Comparison of ENCODE assay signal across 13 mouse cellular contexts in the genomic region with DNA sequence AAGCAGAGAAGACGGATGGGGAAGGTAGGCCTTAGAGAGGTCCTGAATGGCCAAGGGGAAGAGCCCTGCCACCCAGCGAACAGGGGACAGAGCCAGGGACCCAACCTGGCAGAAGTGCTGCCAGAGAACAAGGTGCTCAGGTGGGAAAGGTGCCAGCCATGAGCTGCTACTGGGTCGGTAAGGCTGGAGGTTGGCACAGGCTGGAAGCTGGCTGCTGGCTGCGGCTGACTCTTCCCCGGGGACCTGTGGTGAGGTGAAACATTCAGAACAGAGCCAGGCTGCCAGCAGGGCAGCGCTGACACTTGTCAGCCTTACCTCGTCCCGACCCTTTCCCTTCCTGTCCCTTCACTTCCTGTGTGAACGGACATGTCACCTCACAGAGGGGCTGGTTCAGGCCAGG.
DNase-seq lines count a peak whose midpoint lies in the region; ATAC-seq and TF ChIP-seq lines count a peak whose summit lies in the region.
"Had no signal": no experiment of that assay in that cellular context is flagged by ENCODE, and none has a peak within 500 bp of the region (broad histone marks: within the 10 kb centered on the region; RNA-seq: fewer than 3 reads in every experiment).

No protein-coding gene starts in this region.

- H3K4me1 ChIP-seq in lung, embryonic 14.5 days (ENCODE audit: insufficient read depth), result peaks cover 20% of the 10 kb centered on the region
- peaks cover 48% of the 10 kb centered on the region for H3K4me1 ChIP-seq in lung, adult 2 months (ENCODE audit: control insufficient read depth, insufficient read depth, low read length)
- H3K4me1 ChIP-seq in heart, embryonic 12.5 days (replicated peaks), result peaks cover 97% of the 10 kb centered on the region
- peaks cover 87% of the 10 kb centered on the region for H3K4me1 ChIP-seq in limb, embryonic 10.5 days

- TF ChIP-seq CTCF in gastrocnemius, adult 2 months (IDR thresholded peaks at IDR 0.05), result no peak
- no peak for TF ChIP-seq CTCF in lung, embryonic 14.5 days (IDR thresholded peaks at IDR 0.05; ENCODE audit: low read depth)
- no peak for TF ChIP-seq CTCF in lung, adult 2 months (IDR thresholded peaks at IDR 0.05; ENCODE audit: insufficient read depth, low read length)

- H3K4me2 ChIP-seq in lung, embryonic 14.5 days, result no peak overlapping the region
- no peak overlapping the region for H3K4me2 ChIP-seq in heart, embryonic 12.5 days
- H3K4me2 ChIP-seq: midbrain, embryonic 12.5 days had no signal

- WGBS in lung, embryonic 14.5 days, result 32% methylated on average over 9 of the region's 9 CpGs
- WGBS in lung, adult 2 months, result 34% methylated on average over 9 of the region's 9 CpGs
- 33% methylated on average over 9 of the region's 9 CpGs for WGBS in heart, embryonic 12.5 days
- 65% methylated on average over 9 of the region's 9 CpGs for WGBS in limb, embryonic 10.5 days

- H3K27me3 ChIP-seq in lung, embryonic 14.5 days (ENCODE audit: insufficient read depth, low read length), result no peaks in the 10 kb centered on the region
- H3K27me3 ChIP-seq in heart, embryonic 12.5 days (replicated peaks), result no peaks in the 10 kb centered on the region
- peaks cover 64% of the 10 kb centered on the region for H3K27me3 ChIP-seq in limb, embryonic 10.5 days (ENCODE audit: low read depth, poor library complexity, severe bottlenecking)

- DNase-seq in gastrocnemius, adult 2 months, result peak; percentile 63
- no peak for DNase-seq in gastrocnemius, postnatal 14 days
- DNase-seq in lung, embryonic 14.5 days, result no peak
- no peak for DNase-seq in lung, adult 2 months
- no peak for DNase-seq in limb, embryonic 10.5 days (ENCODE audit: low spot score)
- no peak for DNase-seq in right cerebral cortex, adult 2 months (ENCODE audit: low spot score in 2 of 2)
- DNase-seq: cerebellum, adult 2 months; gastrocnemius, postnatal 10 days; right cerebral cortex, postnatal 25 days had no signal

- H3K36me3 ChIP-seq in lung, embryonic 14.5 days (ENCODE audit: insufficient read depth), result no peaks in the 10 kb centered on the region
- H3K36me3 ChIP-seq in heart, embryonic 12.5 days, result peaks cover 9% of the 10 kb centered on the region
- no peaks in the 10 kb centered on the region for H3K36me3 ChIP-seq in limb, embryonic 10.5 days
- H3K36me3 ChIP-seq: midbrain, embryonic 12.5 days had no signal

- peak overlapping the region; percentile 31; the same call in 1 of the 2 replicates for H3K27ac ChIP-seq in gastrocnemius, adult 2 months
- H3K27ac ChIP-seq in lung, embryonic 14.5 days (ENCODE audit: low read depth), result peak overlapping the region; percentile 24; the same call in 1 of the 2 replicates
- peak overlapping the region; percentile 98 for H3K27ac ChIP-seq in heart, embryonic 12.5 days (ENCODE audit: poor library complexity, severe bottlenecking)
- H3K27ac ChIP-seq in limb, embryonic 10.5 days, result 0 out of 2 replicates have a peak overlapping the region, but pooled peaks have one; percentile 42
- H3K27ac ChIP-seq: embryonic facial prominence, embryonic 10.5 days; midbrain, embryonic 12.5 days had no signal

- no peak for TF ChIP-seq POLR2A in lung, adult 2 months (IDR thresholded peaks at IDR 0.05; ENCODE audit: borderline replicate concordance, extremely low read depth, low read depth, low read length)

- no peak for ATAC-seq in lung, embryonic 14.5 days (ENCODE audit: insufficient read depth)
- no peak for ATAC-seq in heart, embryonic 12.5 days (ENCODE audit: insufficient number of reproducible peaks, low FRiP score)
- no peak for ATAC-seq in megakaryocyte, adult 5-6 weeks (ENCODE audit: poor library complexity, severe bottlenecking)

- H3K4me3 ChIP-seq in gastrocnemius, adult 2 months, result peak overlapping the region; percentile 28
- H3K4me3 ChIP-seq in lung, embryonic 14.5 days (ENCODE audit: low read depth, low read length), result no peak overlapping the region
- H3K4me3 ChIP-seq in lung, adult 2 months (replicated peaks; ENCODE audit: extremely low read depth, low read depth, low read length), result no peak overlapping the region
- H3K4me3 ChIP-seq in heart, embryonic 12.5 days, result no peak overlapping the region
- H3K4me3 ChIP-seq in limb, embryonic 10.5 days, result no peak overlapping the region
- H3K4me3 ChIP-seq: embryonic facial prominence, embryonic 10.5 days; midbrain, embryonic 12.5 days had no signal

- intact Hi-C loops in gastrocnemius, adult 2 months (cut with DNase I), result no loop called here
- intact Hi-C loops in gastrocnemius, postnatal 14 days (cut with DNase I; ENCODE audit: low total_unique reads), result no loop called here

- H3K9ac ChIP-seq in lung, embryonic 14.5 days, result no peak overlapping the region
- H3K9ac ChIP-seq in heart, embryonic 12.5 days, result peak overlapping the region; percentile 33

- H3K9me3 ChIP-seq in lung, embryonic 14.5 days (ENCODE audit: low read depth, low read length), result no peaks in the 10 kb centered on the region
- H3K9me3 ChIP-seq in heart, embryonic 12.5 days (replicated peaks), result no peaks in the 10 kb centered on the region
- H3K9me3 ChIP-seq in limb, embryonic 10.5 days (replicated peaks), result no peaks in the 10 kb centered on the region
- H3K9me3 ChIP-seq: embryonic facial prominence, embryonic 10.5 days; midbrain, embryonic 12.5 days had no signal

Comparison
In these comparisons a context has a peak if more than half of its experiments do, and no peak if none do; other contexts are left out.
1. H3K27ac ChIP-seq: peak in every context shown above with its lines; median percentile 98 in heart, embryonic 12.5 days; 42 in limb, embryonic 10.5 days; 31 in gastrocnemius, adult 2 months; 24 in lung, embryonic 14.5 days.